Mouse (Mus musculus) E14TG2a.4 (cell line): ENCODE data around the gene Pspc1.

Experiments used
- CTCF ChIP-seq: conservative IDR thresholded peaks from 2 replicates; pipeline ENCODE4 v1.5.1; 2014; ENCODE audit warnings: low read length
- NANOG ChIP-seq: IDR thresholded peaks from 2 replicates; pipeline ENCODE4 v1.6.1; 2014; ENCODE audit warnings: borderline replicate concordance, low read length, mixed read lengths
- POU5F1 ChIP-seq: IDR thresholded peaks from 2 replicates; pipeline ENCODE4 v1.6.1; 2014; ENCODE audit warnings: low read length, borderline replicate concordance

- TF ChIP-seq CTCF (no peak), NANOG (no peak), POU5F1 (no peak)
Observed at GRCm38 (mm10) chr14:56817616-56818015, 39.5 kb upstream of the Pspc1 start.
